11 mouse cellular contexts compared by ENCODE assay signal in genomic region chr11:101462583-101463440, GRCm38 (mm10). TPM values are rescaled to one million over a fixed set of nuclear protein-coding genes. Genes with fewer than 3 reads are reported as not detected.
A peak's percentile ranks its signal among the peaks of the same experiment; 100 is the strongest.
DNase-seq lines count a peak whose midpoint lies in the region; ATAC-seq and TF ChIP-seq lines count a peak whose summit lies in the region.
"Had no signal": no experiment of that assay in that cellular context is flagged by ENCODE, and none has a peak within 500 bp of the region (broad histone marks: within the 10 kb centered on the region; RNA-seq: fewer than 3 reads in every experiment).

No protein-coding gene starts in this region.

- no peak overlapping the region for H3K4me3 ChIP-seq in lung, postnatal 0 days (ENCODE audit: low read depth, low read length)
- H3K4me3 ChIP-seq in lung, adult 2 months (replicated peaks; ENCODE audit: extremely low read depth, low read depth, low read length): no peak overlapping the region
- H3K4me3 ChIP-seq in forebrain, embryonic 14.5 days (ENCODE audit: low read depth, low read length): no peak overlapping the region
- H3K4me3 ChIP-seq in macrophage (ENCODE audit: inconsistent target): peak overlapping the region; percentile 79; the same call in 1 of the 2 replicates
- H3K4me3 ChIP-seq in stomach, embryonic 15.5 days (replicated peaks): no peak overlapping the region

- no peak overlapping the region for H3K27ac ChIP-seq in lung, postnatal 0 days (ENCODE audit: low read length)
- no peak overlapping the region for H3K27ac ChIP-seq in forebrain, embryonic 14.5 days (ENCODE audit: low read depth, low read length)
- 0 out of 2 replicates have a peak overlapping the region, but pooled peaks have one; percentile 88 for H3K27ac ChIP-seq in macrophage
- H3K27ac ChIP-seq in stomach, embryonic 15.5 days: no peak overlapping the region
- H3K27ac ChIP-seq: limb, embryonic 13.5 days had no signal

- no peak for TF ChIP-seq CTCF in lung, postnatal 0 days (IDR thresholded peaks at IDR 0.05)
- no peak for TF ChIP-seq CTCF in lung, adult 2 months (IDR thresholded peaks at IDR 0.05; ENCODE audit: insufficient read depth, low read length)

- 22% methylated on average over 13 of the region's 13 CpGs for WGBS in lung, postnatal 0 days
- WGBS in lung, adult 2 months: 22% methylated on average over 13 of the region's 13 CpGs
- WGBS in forebrain, embryonic 14.5 days: 43% methylated on average over 13 of the region's 13 CpGs
- 16% methylated on average over 13 of the region's 13 CpGs for WGBS in macrophage (ENCODE audit: missing documents)
- 28% methylated on average over 13 of the region's 13 CpGs for WGBS in stomach, embryonic 15.5 days

- no peak for TF ChIP-seq POLR2A in lung, adult 2 months (IDR thresholded peaks at IDR 0.05; ENCODE audit: borderline replicate concordance, extremely low read depth, low read depth, low read length)

- H3K79me2 ChIP-seq in macrophage (ENCODE audit: inconsistent target): peaks cover 64% of the 10 kb centered on the region

- no peaks in the 10 kb centered on the region for H3K27me3 ChIP-seq in lung, postnatal 0 days (replicated peaks; ENCODE audit: insufficient read depth, low read length)
- H3K27me3 ChIP-seq in forebrain, embryonic 14.5 days (replicated peaks; ENCODE audit: control insufficient read depth, insufficient read depth, low read length): no peaks in the 10 kb centered on the region
- no peaks in the 10 kb centered on the region for H3K27me3 ChIP-seq in stomach, embryonic 15.5 days (replicated peaks)
- H3K27me3 ChIP-seq: limb, embryonic 13.5 days; Patski had no signal

- H3K4me1 ChIP-seq in lung, postnatal 0 days (ENCODE audit: insufficient read depth, low read depth, low read length): peaks cover 10% of the 10 kb centered on the region; the same call in 1 of the 2 replicates
- H3K4me1 ChIP-seq in lung, adult 2 months (ENCODE audit: control insufficient read depth, insufficient read depth, low read length): peaks cover 17% of the 10 kb centered on the region
- peaks cover 30% of the 10 kb centered on the region for H3K4me1 ChIP-seq in forebrain, embryonic 14.5 days (ENCODE audit: control insufficient read depth, insufficient read depth, low read length)
- H3K4me1 ChIP-seq in stomach, embryonic 15.5 days: peaks cover 43% of the 10 kb centered on the region

- DNase-seq in lung, postnatal 0 days (ENCODE audit: low spot score): no peak
- DNase-seq in lung, adult 2 months: no peak
- DNase-seq in forebrain, embryonic 14.5 days (ENCODE audit: low spot score): peak; percentile 65
- DNase-seq in spleen, postnatal 4 days (ENCODE audit: low spot score in 2 of 2): no peak
- DNase-seq in spleen, postnatal 14 days (ENCODE audit: low spot score in 2 of 2): no peak
- DNase-seq in adrenal gland, postnatal 4 days (ENCODE audit: low spot score in 2 of 2): no peak
- DNase-seq: right cerebral cortex, postnatal 4 days had no signal

- no peak overlapping the region for H3K9ac ChIP-seq in lung, postnatal 0 days (replicated peaks; ENCODE audit: low read depth)
- peak overlapping the region; percentile 79; the same call in 1 of the 2 replicates for H3K9ac ChIP-seq in forebrain, embryonic 14.5 days (ENCODE audit: low read length)
- H3K9ac ChIP-seq in stomach, embryonic 15.5 days: no peak overlapping the region

- peak overlapping the region; percentile 72 for H3K4me2 ChIP-seq in lung, postnatal 0 days (replicated peaks; ENCODE audit: low read depth, low read length)
- peak overlapping the region; percentile 76 for H3K4me2 ChIP-seq in forebrain, embryonic 14.5 days (ENCODE audit: low read length)
- peak overlapping the region; percentile 95; the same call in 1 of the 2 replicates for H3K4me2 ChIP-seq in stomach, embryonic 15.5 days

- ATAC-seq in lung, postnatal 0 days: no peak
- no peak for ATAC-seq in forebrain, embryonic 14.5 days
- no peak for ATAC-seq in stomach, embryonic 15.5 days (ENCODE audit: insufficient read depth, low FRiP score, low read depth)
- ATAC-seq: Patski had no signal

- no peak for TF ChIP-seq EP300 in lung, postnatal 0 days (IDR thresholded peaks at IDR 0.05)

- H3K36me3 ChIP-seq in lung, postnatal 0 days (ENCODE audit: insufficient read depth, low read length): peaks cover 17% of the 10 kb centered on the region
- peaks cover 51% of the 10 kb centered on the region for H3K36me3 ChIP-seq in forebrain, embryonic 14.5 days (ENCODE audit: control insufficient read depth, insufficient read depth, low read length)
- peaks cover 45% of the 10 kb centered on the region for H3K36me3 ChIP-seq in macrophage (ENCODE audit: inconsistent target)
- peaks cover 9% of the 10 kb centered on the region for H3K36me3 ChIP-seq in stomach, embryonic 15.5 days

- no peaks in the 10 kb centered on the region for H3K9me3 ChIP-seq in lung, postnatal 0 days (ENCODE audit: low read length)
- H3K9me3 ChIP-seq in forebrain, embryonic 14.5 days (replicated peaks; ENCODE audit: control insufficient read depth, low read length): no peaks in the 10 kb centered on the region
- no peaks in the 10 kb centered on the region for H3K9me3 ChIP-seq in stomach, embryonic 15.5 days
- H3K9me3 ChIP-seq: limb, embryonic 13.5 days had no signal

RNA-seq across cellular contexts. Expression of gene Rnd2, which starts 2.0 kb away (rescaled TPM):
- polyA plus RNA-seq in lung, postnatal 0 days (2015; fragmentation: Nextera tagmentation; extraction: Ambion mirVana): 7.5 and 9.4 TPM in 2 replicates
- 14.8 and 17.7 TPM in 2 replicates for polyA plus RNA-seq in lung, adult 2 months (2012; rRNA removed)
- 98.7 and 131 TPM in 2 replicates for polyA plus RNA-seq in forebrain, embryonic 14.5 days (2014; fragmentation: Nextera tagmentation; extraction: Ambion mirVana)
- total RNA-seq in macrophage (2018; cell fraction: chromatin; rRNA removed): 10 to 100 TPM in 1 of 26 experiments, 1 to 10 TPM in 25; 1.7 to 15.0 (median 3.8) TPM
- total RNA-seq in macrophage (2018; cell fraction: cytosol; rRNA removed): 1 to 10 TPM; 4.1 to 9.4 (median 6.7) TPM
- total RNA-seq in macrophage (2018; cell fraction: nucleus; rRNA removed): 10 to 100 TPM in 6 of 26 experiments, 1 to 10 TPM in 20; 2.7 to 21.5 (median 6.3) TPM
- 4.7 to 7.4 TPM (median 6.7 TPM) in 3 replicates for polyA plus RNA-seq in macrophage (2018)
- 16.0 and 17.1 TPM in 2 replicates for polyA plus RNA-seq in stomach, embryonic 15.5 days (2015; fragmentation: Nextera tagmentation; extraction: Ambion mirVana)
- 10 to 100 TPM; 16.4 to 20.0 TPM for total RNA-seq in adrenal gland, postnatal 4 days (2021)

RNA-seq across cellular contexts. Expression of gene Vat1, which starts 3.2 kb away (rescaled TPM):
- polyA plus RNA-seq in lung, postnatal 0 days (2015; fragmentation: Nextera tagmentation; extraction: Ambion mirVana): 76.4 and 88.1 TPM in 2 replicates
- 224 and 235 TPM in 2 replicates for polyA plus RNA-seq in lung, adult 2 months (2012; rRNA removed)
- 77.5 and 85.7 TPM in 2 replicates for polyA plus RNA-seq in forebrain, embryonic 14.5 days (2014; fragmentation: Nextera tagmentation; extraction: Ambion mirVana)
- total RNA-seq in macrophage (2018; cell fraction: chromatin; rRNA removed): 100 to 1,000 TPM in 6 of 26 experiments, 10 to 100 TPM in 20; 28.4 to 186 (median 71.3) TPM
- total RNA-seq in macrophage (2018; cell fraction: cytosol; rRNA removed): 100 to 1,000 TPM; 382 to 967 (median 672) TPM
- total RNA-seq in macrophage (2018; cell fraction: nucleus; rRNA removed): 100 to 1,000 TPM; 208 to 646 (median 320) TPM
- 611 to 709 TPM (median 617 TPM) in 3 replicates for polyA plus RNA-seq in macrophage (2018)
- polyA plus RNA-seq in stomach, embryonic 15.5 days (2015; fragmentation: Nextera tagmentation; extraction: Ambion mirVana): 59.3 and 62.3 TPM in 2 replicates
- total RNA-seq in adrenal gland, postnatal 4 days (2021): 100 to 1,000 TPM; 103 to 105 TPM

RNA-seq across cellular contexts. Expression of gene Ifi35, which starts 14.6 kb away (rescaled TPM):
- 48.1 and 50.6 TPM in 2 replicates for polyA plus RNA-seq in lung, postnatal 0 days (2015; fragmentation: Nextera tagmentation; extraction: Ambion mirVana)
- polyA plus RNA-seq in lung, adult 2 months (2012; rRNA removed): 57.9 and 76.4 TPM in 2 replicates
- 2.7 and 3.4 TPM in 2 replicates for polyA plus RNA-seq in forebrain, embryonic 14.5 days (2014; fragmentation: Nextera tagmentation; extraction: Ambion mirVana)
- total RNA-seq in macrophage (2018; cell fraction: chromatin; rRNA removed): 100 to 1,000 TPM in 16 of 26 experiments, 10 to 100 TPM in 10; 75.8 to 646 (median 235) TPM
- total RNA-seq in macrophage (2018; cell fraction: cytosol; rRNA removed): 100 to 1,000 TPM in 13 of 26 experiments, 10 to 100 TPM in 13; 40.6 to 193 (median 106) TPM
- 100 to 1,000 TPM in 17 of 26 experiments, 10 to 100 TPM in 9; 75.8 to 497 (median 162) TPM for total RNA-seq in macrophage (2018; cell fraction: nucleus; rRNA removed)
- polyA plus RNA-seq in macrophage (2018): 24.9 to 84.0 TPM (median 72.4 TPM) in 3 replicates
- 24.2 and 24.5 TPM in 2 replicates for polyA plus RNA-seq in stomach, embryonic 15.5 days (2015; fragmentation: Nextera tagmentation; extraction: Ambion mirVana)
- total RNA-seq in adrenal gland, postnatal 4 days (2021): 10 to 100 TPM; 30.0 to 30.3 TPM

RNA-seq across cellular contexts. Expression of gene Rpl27, which starts 20.7 kb away (rescaled TPM):
- 221 and 251 TPM in 2 replicates for polyA plus RNA-seq in lung, postnatal 0 days (2015; fragmentation: Nextera tagmentation; extraction: Ambion mirVana)
- 221 and 297 TPM in 2 replicates for polyA plus RNA-seq in lung, adult 2 months (2012; rRNA removed)
- 281 and 371 TPM in 2 replicates for polyA plus RNA-seq in forebrain, embryonic 14.5 days (2014; fragmentation: Nextera tagmentation; extraction: Ambion mirVana)
- 100 to 1,000 TPM in 1 of 26 experiments, 10 to 100 TPM in 25; 21.3 to 127 (median 50.7) TPM for total RNA-seq in macrophage (2018; cell fraction: chromatin; rRNA removed)
- 100 to 1,000 TPM; 140 to 387 (median 255) TPM for total RNA-seq in macrophage (2018; cell fraction: cytosol; rRNA removed)
- total RNA-seq in macrophage (2018; cell fraction: nucleus; rRNA removed): 10 to 100 TPM; 22.2 to 87.3 (median 49.7) TPM
- 158 to 680 TPM (median 569 TPM) in 3 replicates for polyA plus RNA-seq in macrophage (2018)
- 284 and 331 TPM in 2 replicates for polyA plus RNA-seq in stomach, embryonic 15.5 days (2015; fragmentation: Nextera tagmentation; extraction: Ambion mirVana)
- total RNA-seq in adrenal gland, postnatal 4 days (2021): 100 to 1,000 TPM in 1 of 2 experiments, 10 to 100 TPM in 1; 90.3 to 116 TPM

RNA-seq across cellular contexts. Expression of gene Ptges3l, which starts 37.7 kb away (rescaled TPM):
- 6.5 and 7.3 TPM in 2 replicates for polyA plus RNA-seq in lung, postnatal 0 days (2015; fragmentation: Nextera tagmentation; extraction: Ambion mirVana)
- polyA plus RNA-seq in lung, adult 2 months (2012; rRNA removed): 1.7 and 5.3 TPM in 2 replicates
- polyA plus RNA-seq in forebrain, embryonic 14.5 days (2014; fragmentation: Nextera tagmentation; extraction: Ambion mirVana): 1.2 TPM in 2 replicates
- 10 to 100 TPM in 2 of 26 experiments, 1 to 10 TPM in 19, not detected in 5; 1.4 to 10.2 (median 5.4) TPM for total RNA-seq in macrophage (2018; cell fraction: chromatin; rRNA removed)
- total RNA-seq in macrophage (2018; cell fraction: cytosol; rRNA removed): 1 to 10 TPM in 20 of 26 experiments, under 1 TPM in 6; 0.75 to 5.0 (median 1.8) TPM
- total RNA-seq in macrophage (2018; cell fraction: nucleus; rRNA removed): 10 to 100 TPM in 1 of 26 experiments, 1 to 10 TPM in 16, under 1 TPM in 3, not detected in 6; 0.60 to 17.5 (median 2.3) TPM
- polyA plus RNA-seq in macrophage (2018): 1.6 to 5.3 TPM in 2 of 3 replicates, not detected in the other
- polyA plus RNA-seq in stomach, embryonic 15.5 days (2015; fragmentation: Nextera tagmentation; extraction: Ambion mirVana): 14.5 and 17.5 TPM in 2 replicates
- 1 to 10 TPM; 6.4 to 6.7 TPM for total RNA-seq in adrenal gland, postnatal 4 days (2021)
